ENCODE assay signal across 8 mouse cellular contexts in genomic region chr7:130762071-130762897, GRCm38 (mm10). TPM values are rescaled to one million over a fixed set of nuclear protein-coding genes. Genes with fewer than 3 reads are reported as not detected.
DNase-seq lines count a peak whose midpoint lies in the region; ATAC-seq and TF ChIP-seq lines count a peak whose summit lies in the region.

No protein-coding gene starts in this region.

- H3K4me1 ChIP-seq in intestine, postnatal 0 days (replicated peaks; ENCODE audit: control insufficient read depth, insufficient read depth, low read length) = no peaks in the 10 kb centered on the region
- H3K4me1 ChIP-seq in midbrain, embryonic 12.5 days = peaks cover 5% of the 10 kb centered on the region; the same call in 1 of the 2 replicates

- peak; percentile 87 for TF ChIP-seq CTCF in intestine, postnatal 0 days (IDR thresholded peaks at IDR 0.05; ENCODE audit: low read depth)

- intact Hi-C loops in left cerebral cortex, postnatal 36 days (cut with DNase I) = loop anchor here (2.0 to 5.0 kb wide), 2 partner anchors 89 to 230 kb away; no protein-coding TSS in a partner anchor

- no peaks in the 10 kb centered on the region for H3K9me3 ChIP-seq in intestine, postnatal 0 days (ENCODE audit: control insufficient read depth)
- H3K9me3 ChIP-seq in midbrain, embryonic 12.5 days = no peaks in the 10 kb centered on the region

- DNase-seq in A20 (ENCODE audit: low read depth, low spot score) = peak; percentile 75
- peak; percentile 81 for DNase-seq in adrenal gland, postnatal 10 days
- peak; percentile 77 for DNase-seq in embryo, embryonic 9.5 days (ENCODE audit: extremely low spot score)
- DNase-seq in left cerebral cortex, postnatal 36 days (ENCODE audit: low spot score in 2 of 2) = peak; percentile 66 to 67
- DNase-seq in skeletal muscle tissue, adult 2 months (ENCODE audit: low read depth, low spot score) = peak; percentile 40

- no peak overlapping the region for H3K27ac ChIP-seq in intestine, postnatal 0 days (ENCODE audit: low read depth, low read length)
- H3K27ac ChIP-seq in midbrain, embryonic 12.5 days (replicated peaks) = peak overlapping the region; percentile 52

- H3K27me3 ChIP-seq in intestine, postnatal 0 days (replicated peaks; ENCODE audit: control insufficient read depth, insufficient read depth, low read length) = no peaks in the 10 kb centered on the region
- no peaks in the 10 kb centered on the region for H3K27me3 ChIP-seq in midbrain, embryonic 12.5 days

- H3K36me3 ChIP-seq in intestine, postnatal 0 days (ENCODE audit: control insufficient read depth, insufficient read depth) = peaks cover 37% of the 10 kb centered on the region
- H3K36me3 ChIP-seq in midbrain, embryonic 12.5 days = peaks cover 65% of the 10 kb centered on the region

- no peak overlapping the region for H3K4me2 ChIP-seq in intestine, postnatal 0 days (replicated peaks; ENCODE audit: low read depth)
- H3K4me2 ChIP-seq in midbrain, embryonic 12.5 days (replicated peaks) = no peak overlapping the region

- no peak overlapping the region for H3K9ac ChIP-seq in intestine, postnatal 0 days (ENCODE audit: low read depth, low read length)
- H3K9ac ChIP-seq in midbrain, embryonic 12.5 days (replicated peaks) = no peak overlapping the region

- H3K4me3 ChIP-seq in intestine, postnatal 0 days (ENCODE audit: low read depth, low read length) = no peak overlapping the region
- no peak overlapping the region for H3K4me3 ChIP-seq in midbrain, embryonic 12.5 days

- 40% methylated on average over 17 of the region's 17 CpGs for WGBS in intestine, postnatal 0 days
- 37% methylated on average over 17 of the region's 17 CpGs for WGBS in midbrain, embryonic 12.5 days

- peak; percentile 83 for ATAC-seq in granulocyte monocyte progenitor cell, adult 5-6 weeks (replicated peaks; ENCODE audit: poor library complexity, severe bottlenecking)
- peak; percentile 16; the same call in 1 of the 2 replicates for ATAC-seq in intestine, postnatal 0 days
- peak; percentile 75 for ATAC-seq in midbrain, embryonic 12.5 days (ENCODE audit: low FRiP score, low read depth)

RNA-seq across cellular contexts. Expression of gene Btbd16, which starts 11.6 kb away (rescaled TPM):
- under 1 TPM in 1 of 2 experiments, not detected in 1; 0.18 TPM for total RNA-seq in adrenal gland, postnatal 10 days (2021)
- 1.1 TPM in 1 of 2 replicates, not detected in the other for total RNA-seq in granulocyte monocyte progenitor cell, adult 5-6 weeks (2014; fragmentation: Nextera tagmentation)
- total RNA-seq in granulocyte monocyte progenitor cell, adult 5-6 weeks (2017) = 0.47 TPM in 1 of 2 replicates, not detected in the other
- polyA plus RNA-seq in intestine, postnatal 0 days (2015; fragmentation: Nextera tagmentation; extraction: Ambion mirVana) = not detected in 2 replicates
- under 1 TPM; 0.23 to 0.37 TPM for total RNA-seq in left cerebral cortex, postnatal 36 days (2021)
- polyA plus RNA-seq in midbrain, embryonic 12.5 days (2016; fragmentation: Nextera tagmentation; extraction: Ambion mirVana) = not detected in 2 replicates

Comparison
In these comparisons a context has a peak if more than half of its experiments do, and no peak if none do; other contexts are left out.
1. ATAC-seq: peak in every context shown above with its lines; median percentile 83 in granulocyte monocyte progenitor cell, adult 5-6 weeks; 75 in midbrain, embryonic 12.5 days; 16 in intestine, postnatal 0 days.